Mouse (Mus musculus) layer of hippocampus, adult 9-11 months (tissue): ENCODE data around the gene Ncoa3.
A peak's percentile ranks its signal among the peaks of the same experiment; 100 is the strongest.

Source experiments
- DNase-seq: peaks from one replicate; pipeline ENCODE4 v3.0.0; 2022

The Ncoa3 gene

DNA sequence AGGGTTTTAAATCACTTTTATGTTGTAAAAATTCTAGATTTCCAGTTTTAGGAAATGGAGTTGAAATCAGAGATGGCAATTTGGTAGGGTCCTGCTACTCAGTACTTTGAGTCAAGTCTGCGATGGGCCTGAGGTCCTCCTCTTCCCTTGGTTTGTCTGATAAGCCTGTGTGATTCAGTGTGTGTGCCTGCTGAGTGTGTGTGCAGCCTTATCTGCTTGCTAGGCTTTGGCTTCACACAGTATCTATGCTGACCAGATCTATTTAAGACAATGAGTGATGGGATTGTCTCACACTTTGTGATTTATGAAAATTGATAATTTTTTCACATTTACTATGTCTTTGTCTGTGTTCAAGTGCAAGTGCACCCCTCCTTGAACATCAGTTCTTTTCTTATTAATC is 50.1 kb downstream of the Ncoa3 start:
- no peak for DNase-seq

DNA sequence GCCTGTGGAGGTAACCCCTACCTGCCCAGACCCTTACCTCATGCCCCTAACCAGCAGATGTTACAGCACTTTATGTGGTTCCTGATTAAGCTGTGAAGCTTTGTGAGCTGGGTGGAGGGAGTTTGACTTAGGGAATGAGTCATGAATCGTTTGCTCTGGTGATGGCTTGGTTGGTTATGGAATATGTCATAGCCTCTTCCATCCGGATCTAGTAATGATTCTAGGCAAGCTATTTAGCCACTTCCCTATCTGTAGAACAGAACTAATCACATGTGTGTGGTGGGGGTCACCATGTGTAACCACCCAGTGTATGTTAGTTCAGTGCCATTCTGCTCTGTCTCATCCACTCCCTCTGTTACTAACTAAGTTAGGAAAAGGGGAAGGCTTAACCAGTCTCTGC is 52.6 kb downstream of the Ncoa3 start:
- no peak for DNase-seq

DNA sequence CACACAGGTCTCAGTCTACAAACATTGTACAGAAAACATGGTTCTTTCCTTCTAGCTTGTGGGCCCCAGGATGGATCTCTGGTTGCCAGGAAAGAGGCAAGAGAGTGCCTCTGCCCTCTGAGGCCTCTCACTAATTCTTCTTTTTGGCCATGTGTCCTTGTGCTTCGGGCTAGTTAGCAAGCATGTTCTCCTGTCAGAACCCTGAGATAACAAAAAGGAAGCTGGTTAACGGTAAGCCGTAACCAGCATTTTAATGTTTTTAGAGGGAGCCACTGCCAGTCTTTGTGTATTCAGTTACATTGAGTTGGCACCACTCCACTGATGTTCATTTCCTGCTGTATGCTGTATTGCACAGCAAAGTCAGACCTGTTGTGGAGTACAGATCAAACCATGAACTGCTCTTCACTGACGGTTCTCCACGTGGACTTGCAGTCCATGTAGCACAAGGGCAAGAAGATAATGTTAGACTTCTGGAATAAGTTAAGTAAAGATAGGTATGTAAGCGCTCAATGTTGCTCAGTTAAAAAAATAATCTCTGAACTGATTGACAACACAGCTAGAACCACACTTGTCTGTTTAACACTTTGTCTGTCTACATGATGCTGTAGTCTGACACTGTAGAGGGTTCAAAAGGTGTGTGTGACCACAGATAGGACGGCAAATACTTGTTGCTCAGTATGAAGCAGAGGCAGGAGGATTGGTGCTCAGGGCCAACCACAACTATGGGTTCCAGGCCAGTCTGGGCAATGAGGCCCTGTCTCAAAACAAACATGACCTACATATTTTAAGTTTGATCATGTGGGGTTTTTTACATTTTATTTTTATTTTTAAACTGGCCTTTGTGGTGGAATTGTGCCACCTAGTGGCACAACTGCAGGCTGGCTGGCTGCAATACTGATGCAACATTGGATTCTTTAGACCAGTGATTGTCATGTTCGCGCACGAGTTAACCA is 53.4 kb downstream of the Ncoa3 start:
- DNase-seq = no peak

DNA sequence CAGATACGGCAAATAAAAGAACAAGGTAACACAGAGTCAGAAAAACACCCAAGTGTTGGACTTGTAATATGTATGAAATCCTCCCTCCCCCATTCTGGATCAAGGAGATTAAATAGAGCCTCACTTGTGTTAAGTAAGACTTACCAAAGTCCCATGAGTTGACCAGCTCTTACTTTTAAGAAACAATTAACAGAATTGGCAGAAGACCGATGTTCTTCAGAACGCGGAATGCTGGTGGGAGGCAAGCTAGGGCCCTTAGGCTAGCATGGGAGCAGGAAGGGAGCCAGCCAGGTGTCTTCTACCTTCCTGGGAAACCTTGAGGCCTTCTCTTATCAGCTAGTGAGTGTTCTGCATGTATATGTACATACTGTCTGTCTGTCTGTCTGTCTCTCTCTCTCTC is 55.5 kb downstream of the Ncoa3 start:
- no peak for DNase-seq

DNA sequence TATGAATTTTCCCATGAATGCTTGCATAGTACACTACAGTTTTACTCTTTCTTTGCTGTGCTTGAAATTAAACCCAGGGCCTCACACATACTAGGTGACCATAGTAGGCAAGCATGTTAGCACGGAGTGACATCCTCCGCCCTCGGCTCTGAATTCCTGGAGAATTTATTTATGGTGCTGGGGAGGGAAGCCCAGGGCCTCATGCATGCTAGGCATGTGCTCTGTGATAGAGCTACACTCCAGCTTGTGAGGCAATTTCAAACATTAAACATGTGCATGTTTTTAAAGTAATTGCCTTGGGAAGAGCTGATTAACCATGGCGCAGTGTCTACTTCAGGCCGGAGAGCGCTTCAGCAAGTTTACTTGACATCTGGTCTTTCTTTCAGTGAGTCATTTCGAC is 56.4 kb downstream of the Ncoa3 start:
- no peak for DNase-seq

DNA sequence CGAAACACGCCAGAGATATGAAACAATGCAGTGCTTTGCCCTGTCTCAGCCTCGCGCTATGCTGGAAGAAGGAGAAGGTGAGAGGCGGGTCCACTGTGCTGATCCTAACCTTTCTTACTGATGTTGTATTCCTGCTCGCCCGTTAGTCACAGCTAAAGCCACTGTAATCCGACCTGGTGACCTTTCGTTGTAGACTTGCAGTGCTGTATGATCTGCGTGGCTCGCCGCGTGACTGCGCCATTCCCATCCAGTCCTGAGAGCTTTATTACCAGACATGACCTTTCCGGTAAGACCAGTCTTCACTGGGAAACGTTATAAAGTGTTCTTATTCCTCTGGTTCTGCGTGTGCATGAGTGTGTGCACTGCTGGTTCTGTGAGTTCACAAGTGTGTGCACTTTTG is 59.0 kb downstream of the Ncoa3 start:
- DNase-seq = no peak

DNA sequence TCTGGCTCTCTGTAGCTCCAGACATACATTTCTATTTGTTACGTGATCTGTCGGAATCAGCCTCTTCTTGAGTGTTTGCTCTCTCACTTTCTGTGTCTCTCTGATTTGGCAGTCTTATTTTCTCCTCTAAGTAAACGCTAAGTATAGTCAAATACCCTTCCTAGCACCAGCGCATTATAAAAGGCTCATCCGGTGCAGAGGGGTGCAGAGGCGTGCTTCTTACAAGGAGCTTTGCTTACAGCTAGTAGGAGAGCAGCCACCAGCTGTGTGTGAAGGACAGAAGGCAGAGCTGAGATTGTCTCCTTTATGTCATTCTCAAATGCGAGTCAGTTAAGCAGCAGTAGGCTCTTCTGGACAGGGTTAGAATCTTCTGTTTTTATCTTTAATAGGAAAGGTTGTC is 59.5 kb downstream of the Ncoa3 start:
- no peak for DNase-seq

DNA sequence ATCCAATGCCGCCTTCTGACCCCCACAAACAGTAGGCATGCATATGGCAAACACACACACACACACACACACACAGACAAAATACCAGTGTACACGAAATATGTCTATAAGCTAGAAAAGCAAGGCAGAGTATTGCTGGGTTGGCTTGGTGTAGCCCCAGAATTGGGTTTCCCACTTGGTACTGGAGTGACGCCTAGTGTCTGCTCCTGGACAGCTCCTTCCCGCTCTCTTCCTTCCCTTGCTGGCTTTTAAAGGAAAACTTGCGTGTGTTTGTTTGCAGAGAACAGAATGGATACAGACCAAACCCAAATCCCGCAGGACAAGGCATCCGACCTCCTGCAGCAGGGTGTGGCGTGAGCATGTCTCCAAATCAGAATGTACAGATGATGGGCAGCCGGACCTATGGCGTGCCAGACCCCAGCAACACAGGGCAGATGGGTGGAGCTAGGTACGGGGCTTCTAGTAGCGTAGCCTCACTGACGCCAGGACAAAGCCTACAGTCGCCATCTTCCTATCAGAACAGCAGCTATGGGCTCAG is 61.6 kb downstream of the Ncoa3 start:
- DNase-seq = no peak

DNA sequence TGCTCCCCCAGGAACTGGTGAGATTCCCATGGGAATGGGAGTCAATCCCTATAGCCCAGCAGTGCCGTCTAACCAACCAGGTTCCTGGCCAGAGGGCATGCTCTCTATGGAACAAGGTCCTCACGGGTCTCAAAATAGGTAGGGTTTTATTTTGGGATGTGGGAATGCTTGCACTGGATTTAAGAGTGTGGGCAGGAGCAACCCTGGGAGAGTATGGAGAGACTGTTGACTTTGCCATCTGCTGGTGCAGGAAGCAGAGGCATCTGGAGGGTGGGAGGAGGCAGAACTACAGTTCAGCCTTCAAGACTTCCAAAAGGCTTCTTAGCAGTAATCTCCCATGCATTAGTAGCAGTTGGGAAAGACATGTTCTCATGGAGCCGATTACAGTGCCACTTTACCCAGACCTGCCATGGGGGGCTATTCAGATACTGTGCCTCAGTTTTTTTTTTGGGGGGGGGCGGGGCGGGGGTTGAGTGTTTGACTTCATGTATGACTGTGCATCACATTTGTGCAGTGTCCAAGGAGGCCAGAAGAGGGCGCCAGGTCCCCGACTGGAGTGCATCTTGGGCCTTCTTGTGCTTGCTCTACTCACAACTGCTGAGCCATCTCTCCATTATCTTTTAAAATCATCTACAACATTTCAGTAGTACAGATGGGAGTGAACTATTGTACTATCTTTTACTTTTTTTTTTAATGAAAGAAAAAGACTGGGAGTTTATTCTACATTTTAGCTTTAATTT is 67.4 kb downstream of the Ncoa3 start:
- DNase-seq = peak; percentile 81

DNA sequence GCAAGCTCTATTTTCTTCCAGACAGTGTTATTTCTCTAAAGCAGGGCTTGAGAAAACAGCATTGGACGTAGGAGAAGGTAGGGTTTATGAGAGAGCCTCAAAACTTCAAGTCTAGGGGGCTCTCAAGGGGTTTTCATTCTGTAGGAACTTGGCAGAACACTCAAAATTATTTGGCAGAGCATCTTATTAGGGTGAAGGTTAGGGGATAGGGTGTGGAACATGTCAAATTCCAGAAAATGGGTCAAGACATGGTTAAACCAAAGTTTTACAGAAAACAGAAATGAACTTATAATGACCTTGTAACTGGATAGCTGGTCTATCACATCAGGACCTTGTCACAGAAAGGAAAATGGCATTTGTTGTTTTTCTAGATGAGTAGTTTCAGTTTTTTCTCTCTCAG is 69.6 kb downstream of the Ncoa3 start:
- DNase-seq = no peak

DNA sequence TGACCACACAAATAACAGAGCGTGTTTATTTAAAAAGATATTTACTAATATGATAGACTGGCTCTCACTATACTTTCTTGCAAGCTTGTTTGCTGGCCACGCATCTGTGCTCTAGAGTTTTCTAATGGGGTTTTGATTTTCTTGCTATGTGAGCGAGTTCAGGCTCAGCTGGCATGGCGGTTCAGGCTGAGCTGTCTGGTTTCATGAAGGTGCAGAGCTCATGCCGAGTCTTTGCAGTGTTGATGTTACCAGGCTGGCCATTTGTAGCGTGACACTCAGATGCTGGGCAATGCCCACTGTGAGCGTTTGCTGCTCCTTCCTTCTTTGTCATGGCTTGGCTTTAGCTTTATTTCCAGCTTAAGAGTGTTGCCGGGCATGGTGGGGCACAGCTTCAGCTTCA is 70.0 kb downstream of the Ncoa3 start:
- no peak for DNase-seq

DNA sequence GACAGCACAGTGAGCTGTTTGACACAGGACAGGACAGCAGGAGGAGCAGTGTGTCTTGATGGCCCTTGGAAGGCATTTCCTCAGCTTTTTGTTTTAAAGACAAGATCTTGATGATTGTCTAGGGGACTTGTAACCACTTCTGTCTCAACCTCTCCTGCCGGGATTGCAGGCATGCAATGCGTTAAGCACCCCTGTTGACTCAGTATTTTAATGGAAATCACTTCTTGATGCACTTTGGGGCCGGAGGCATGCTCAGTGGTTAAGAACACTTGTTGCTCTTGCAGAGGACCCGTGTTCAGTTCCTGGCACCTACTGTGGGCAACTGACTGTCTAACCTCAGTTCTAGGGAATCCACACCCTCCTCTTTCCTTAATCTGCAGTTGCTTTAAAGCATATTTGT is 74.0 kb downstream of the Ncoa3 start:
- DNase-seq = no peak

DNA sequence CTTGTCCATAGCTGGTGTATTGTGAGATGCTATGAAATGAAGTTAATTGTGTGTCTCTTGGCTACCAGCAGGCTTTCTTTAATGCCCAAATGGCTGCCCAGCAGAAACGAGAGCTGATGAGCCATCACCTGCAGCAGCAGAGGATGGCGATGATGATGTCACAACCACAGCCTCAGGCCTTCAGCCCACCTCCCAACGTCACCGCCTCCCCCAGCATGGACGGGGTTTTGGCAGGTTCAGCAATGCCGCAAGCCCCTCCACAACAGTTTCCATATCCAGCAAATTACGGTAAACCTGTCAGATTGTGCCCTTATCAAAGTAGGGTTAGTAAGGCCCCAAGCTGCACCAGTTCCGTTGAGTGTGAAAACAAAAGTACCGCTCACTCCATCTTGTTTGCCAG is 75.8 kb downstream of the Ncoa3 start:
- DNase-seq = no peak

DNA sequence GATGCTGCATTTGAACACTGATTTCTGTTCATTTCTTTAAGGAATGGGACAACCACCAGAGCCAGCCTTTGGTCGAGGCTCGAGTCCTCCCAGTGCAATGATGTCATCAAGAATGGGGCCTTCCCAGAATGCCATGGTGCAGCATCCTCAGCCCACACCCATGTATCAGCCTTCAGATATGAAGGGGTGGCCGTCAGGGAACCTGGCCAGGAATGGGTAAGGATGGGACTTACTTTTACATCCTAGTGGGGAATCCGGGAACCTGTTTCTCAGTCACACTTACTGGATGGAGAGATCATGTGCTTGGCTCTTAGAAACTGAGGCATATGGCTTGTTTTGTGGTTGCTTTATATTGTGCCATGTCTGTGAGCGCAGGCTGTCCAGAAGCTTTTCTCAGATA is 76.7 kb downstream of the Ncoa3 start:
- no peak for DNase-seq

DNA sequence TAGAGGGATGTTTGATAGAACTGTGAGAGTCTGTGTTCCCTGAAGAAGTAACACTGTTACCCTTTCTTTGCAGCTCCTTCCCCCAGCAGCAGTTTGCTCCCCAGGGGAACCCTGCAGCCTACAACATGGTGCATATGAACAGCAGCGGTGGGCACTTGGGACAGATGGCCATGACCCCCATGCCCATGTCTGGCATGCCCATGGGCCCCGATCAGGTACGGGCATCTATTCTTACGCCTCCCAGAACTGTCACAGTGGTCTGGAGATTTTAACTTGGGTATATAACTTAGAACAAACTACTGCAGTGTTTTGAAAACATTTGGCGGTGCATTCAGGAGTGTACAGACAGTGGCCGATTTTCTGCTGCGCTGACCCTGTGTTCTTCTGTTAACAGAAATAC is 77.3 kb downstream of the Ncoa3 start:
- DNase-seq = no peak

DNA sequence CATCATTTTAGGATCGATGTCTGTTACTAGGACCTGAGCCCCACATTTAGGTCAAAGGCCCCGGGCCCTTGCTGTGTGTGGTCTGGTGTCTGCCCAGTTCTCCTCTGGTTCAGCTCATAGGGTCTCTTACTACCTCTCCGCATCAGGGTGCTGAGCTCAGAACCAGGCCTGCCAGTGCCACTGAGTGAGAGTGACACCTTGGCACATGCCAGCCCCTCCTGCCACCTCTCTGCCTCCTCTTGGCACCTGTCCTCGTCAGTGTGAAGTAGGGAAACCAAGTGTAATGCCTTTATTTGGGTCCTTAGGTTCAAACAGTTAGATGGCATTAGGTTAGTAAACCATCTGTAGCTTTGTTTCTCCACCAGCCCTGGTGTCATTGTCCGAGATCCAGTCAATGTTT is 79.0 kb downstream of the Ncoa3 start:
- no peak for DNase-seq

DNA sequence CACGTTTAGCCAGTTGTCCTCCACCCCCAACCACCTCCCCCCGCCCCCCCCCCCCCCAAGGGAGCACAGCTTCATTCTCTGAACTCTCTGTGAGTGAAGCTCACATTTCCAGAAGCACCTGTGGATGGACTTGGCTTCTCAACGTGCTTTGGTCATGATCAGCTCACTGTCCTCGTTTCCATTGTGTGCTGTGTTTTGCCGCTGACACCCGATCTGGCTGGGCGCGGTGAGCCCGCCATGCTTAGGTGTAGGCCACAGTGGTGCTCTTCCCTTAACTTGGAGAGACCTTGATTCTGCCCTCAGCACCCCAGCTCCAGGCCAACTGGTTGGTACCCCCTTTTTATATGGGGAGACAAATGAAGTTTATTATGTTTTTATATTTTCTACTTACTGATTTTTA is 79.5 kb downstream of the Ncoa3 start:
- no peak for DNase-seq

DNA sequence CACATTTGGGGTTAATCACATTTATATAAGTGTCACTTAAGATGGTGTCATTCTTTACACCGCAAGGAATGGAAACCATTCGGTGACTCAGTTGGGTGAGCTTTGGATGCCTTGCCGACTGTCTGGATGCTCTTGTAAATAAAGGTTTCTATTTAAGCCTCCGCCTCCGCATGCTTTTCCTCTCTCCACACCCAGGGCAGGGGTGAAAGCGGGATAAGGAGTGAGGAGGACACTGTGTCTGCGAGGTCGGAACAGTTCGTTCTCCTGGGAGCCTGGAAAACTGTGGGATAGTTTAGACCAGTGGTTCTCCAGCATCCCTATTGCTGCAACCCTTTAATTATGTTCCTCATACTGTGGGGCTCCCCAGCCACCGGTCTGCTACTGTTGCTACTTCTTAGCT is 80.6 kb downstream of the Ncoa3 start:
- no peak for DNase-seq

DNA sequence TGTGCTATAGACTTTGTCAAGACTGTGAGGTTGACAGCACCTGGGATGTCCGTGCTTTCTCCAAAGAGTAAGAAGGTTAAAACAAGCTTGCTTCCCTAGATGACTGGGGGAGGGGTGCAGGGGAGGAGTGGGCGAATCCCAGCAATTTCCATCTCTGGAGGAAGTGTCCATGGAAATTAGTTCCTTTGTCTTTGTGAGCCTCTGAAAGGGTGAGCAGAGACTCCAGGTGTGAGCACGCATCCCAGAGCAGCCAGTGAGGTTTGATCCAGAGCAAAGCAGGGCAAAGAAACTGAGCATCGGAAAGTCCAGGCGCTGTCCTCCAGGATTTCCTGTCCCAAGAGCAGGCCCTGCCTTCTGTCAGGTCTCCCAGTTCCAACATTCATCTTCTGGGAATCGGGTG is 81.9 kb downstream of the Ncoa3 start:
- DNase-seq = no peak

DNA sequence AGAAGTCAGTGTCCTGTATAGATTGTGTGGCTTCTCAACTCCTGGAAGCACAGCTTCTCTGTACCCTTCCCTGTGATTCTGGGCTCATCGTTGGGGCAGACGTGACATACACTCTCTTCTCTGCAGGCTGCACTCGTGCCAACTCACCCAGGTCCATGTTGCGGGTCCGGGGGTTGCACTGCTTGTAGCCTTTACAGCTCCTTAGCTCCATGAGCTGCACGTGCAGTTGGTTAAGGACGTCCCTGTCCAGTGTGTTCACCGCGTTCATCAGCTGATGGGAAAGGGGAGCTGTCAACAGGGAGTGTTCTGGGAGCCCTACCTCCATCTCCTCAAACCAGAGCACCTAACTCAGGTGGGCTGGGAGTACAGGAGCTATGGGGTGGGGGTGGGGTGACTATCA is 84.9 kb downstream of the Ncoa3 start:
- DNase-seq = no peak

DNA sequence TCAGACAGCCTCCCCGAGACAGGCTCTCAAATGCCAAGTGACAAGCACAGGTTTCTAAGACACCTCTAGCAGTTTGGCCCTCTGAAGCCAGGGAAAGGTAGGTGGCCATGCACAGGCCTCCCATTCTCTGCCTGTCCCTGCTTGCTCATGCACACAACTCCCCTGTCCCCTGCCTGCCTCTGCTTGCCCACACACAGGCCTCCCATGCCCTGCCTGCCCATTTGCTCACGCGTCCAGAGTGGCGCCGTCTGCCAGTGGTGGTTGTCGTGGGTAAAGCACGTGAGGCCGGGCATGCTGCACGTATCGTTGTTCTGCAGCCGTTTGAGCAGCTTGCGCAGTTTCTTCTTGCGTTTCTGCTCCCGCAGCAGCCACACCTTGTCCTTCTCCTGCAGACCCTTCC is 86.8 kb downstream of the Ncoa3 start:
- no peak for DNase-seq

DNA sequence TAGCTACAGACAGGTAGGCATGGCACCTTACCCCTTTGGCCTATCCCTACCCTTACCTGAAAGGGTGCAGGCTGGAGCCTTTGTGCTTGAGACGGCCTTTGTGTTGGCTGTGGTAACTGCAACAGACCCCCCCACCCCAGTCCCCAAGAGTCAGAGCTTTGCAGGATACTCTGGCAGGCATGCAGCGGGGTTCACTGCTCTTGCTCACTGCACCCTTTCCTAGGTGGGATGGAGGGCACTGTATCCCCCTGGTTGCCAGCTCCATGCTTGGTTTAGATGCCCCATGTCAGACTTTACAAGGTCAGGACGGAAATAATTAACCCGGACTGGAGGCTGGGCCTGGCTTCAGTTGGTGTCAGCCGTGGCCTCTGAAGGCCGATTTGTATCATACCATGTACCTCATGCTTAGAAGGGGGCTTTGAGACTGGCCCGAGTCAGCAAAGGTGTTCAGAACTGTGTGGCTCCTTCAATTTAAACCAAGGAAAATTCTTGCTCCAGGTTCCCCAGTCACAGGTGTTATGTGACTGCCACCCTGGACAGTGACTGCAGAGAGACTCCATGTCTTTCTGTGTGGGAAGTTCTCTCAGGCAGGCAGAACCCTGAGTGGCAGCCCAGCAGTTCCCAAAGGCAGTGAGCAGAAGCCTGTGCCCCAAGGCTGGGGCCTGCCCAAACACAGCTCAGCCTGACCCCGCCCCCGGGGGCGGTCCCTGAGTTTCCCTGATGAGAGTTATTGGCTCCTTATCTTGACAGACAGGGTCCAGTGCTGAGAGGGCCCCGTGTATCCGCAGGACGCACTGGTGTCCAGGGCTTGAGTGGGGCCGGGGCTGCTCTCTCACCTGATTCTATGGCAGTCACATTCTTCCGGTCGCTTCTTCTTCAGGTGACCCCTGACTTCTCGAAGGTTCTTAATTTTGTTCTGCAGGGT is 87.8 kb downstream of the Ncoa3 start:
- no peak for DNase-seq
